Mouse (Mus musculus): ENCODE results near the gene Gm43191. TPM values are rescaled to one million over a fixed set of nuclear protein-coding genes. Genes with fewer than 3 reads are reported as not detected.

The Gm43191 gene
- polyA plus RNA-seq, 1 experiment from 2014 or later, result not detected

DNA sequence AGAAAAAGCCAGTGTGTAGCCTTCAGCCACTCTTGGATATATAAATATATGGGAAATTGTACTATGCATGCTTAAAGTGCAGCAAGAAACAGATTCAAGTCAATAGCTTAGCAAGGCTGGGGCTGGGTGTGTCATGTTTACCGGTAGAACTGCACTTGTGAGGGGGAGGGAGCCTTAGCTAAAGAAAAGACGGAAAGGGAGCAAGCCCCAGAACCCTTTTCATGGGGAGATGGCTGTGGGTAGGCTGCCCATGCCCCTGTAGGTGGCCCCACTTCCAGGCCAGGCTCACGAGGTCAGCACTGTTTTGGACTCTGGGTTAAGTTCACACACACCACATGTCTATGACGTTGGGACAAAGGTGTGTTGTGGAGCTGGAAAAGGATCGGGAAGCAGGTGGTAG lies 45.3 kb downstream of the Gm43191 start:
- no peak for DNase-seq (ENCODE audit: low spot score)
- ATAC-seq (replicated peaks; ENCODE audit: low FRiP score, low read depth), result no peak
- no peaks in the 10 kb centered on the region for H3K27me3 ChIP-seq (ENCODE audit: insufficient read depth, low read length)
- H3K4me1 ChIP-seq (replicated peaks; ENCODE audit: insufficient read depth, low read length), result no peaks in the 10 kb centered on the region
- no peak overlapping the region for H3K27ac ChIP-seq
- H3K4me3 ChIP-seq (replicated peaks; ENCODE audit: low read depth, low read length), result no peak overlapping the region
- WGBS, result 62% methylated on average over 5 of the region's 5 CpGs
- no peak overlapping the region for H3K4me2 ChIP-seq (ENCODE audit: low read length)
- no peaks in the 10 kb centered on the region for H3K9me3 ChIP-seq (replicated peaks; ENCODE audit: low read length)
- no peak overlapping the region for H3K9ac ChIP-seq (ENCODE audit: low read depth, low read length)
- peaks cover 58% of the 10 kb centered on the region for H3K36me3 ChIP-seq (ENCODE audit: insufficient read depth, low read length)
- no peak for TF ChIP-seq CTCF (IDR thresholded peaks at IDR 0.05; ENCODE audit: low read depth)

GRCm38 (mm10) chr3:116634853-116635252 lies 46.2 kb downstream of the Gm43191 start:
- Histone ChIP-seq H3K36me3 (ENCODE audit: insufficient read depth, low read length) (peaks cover 61% of the 10 kb centered on the region), H3K4me3 (replicated peaks; ENCODE audit: low read depth, low read length) (no peak overlapping the region), H3K27ac (no peak overlapping the region), H3K9ac (ENCODE audit: low read depth, low read length) (no peak overlapping the region), H3K9me3 (replicated peaks; ENCODE audit: low read length) (no peaks in the 10 kb centered on the region), H3K27me3 (ENCODE audit: insufficient read depth, low read length) (no peaks in the 10 kb centered on the region), H3K4me1 (replicated peaks; ENCODE audit: insufficient read depth, low read length) (no peaks in the 10 kb centered on the region), H3K4me2 (ENCODE audit: low read length) (no peak overlapping the region)
- no peak for TF ChIP-seq CTCF (IDR thresholded peaks at IDR 0.05; ENCODE audit: low read depth)
- no peak for ATAC-seq (replicated peaks; ENCODE audit: low FRiP score, low read depth)
- DNase-seq (ENCODE audit: low spot score), result no peak
- WGBS, result 88% methylated on average over 8 of the region's 8 CpGs

- Histone ChIP-seq H3K27ac (no peak overlapping the region), H3K36me3 (ENCODE audit: insufficient read depth, low read length) (peaks cover 53% of the 10 kb centered on the region), H3K4me2 (ENCODE audit: low read length) (no peak overlapping the region), H3K4me1 (replicated peaks; ENCODE audit: insufficient read depth, low read length) (no peaks in the 10 kb centered on the region), H3K27me3 (ENCODE audit: insufficient read depth, low read length) (no peaks in the 10 kb centered on the region), H3K4me3 (replicated peaks; ENCODE audit: low read depth, low read length) (no peak overlapping the region), H3K9ac (ENCODE audit: low read depth, low read length) (no peak overlapping the region), H3K9me3 (replicated peaks; ENCODE audit: low read length) (no peaks in the 10 kb centered on the region)
- 89% methylated on average over 3 of the region's 3 CpGs for WGBS
- TF ChIP-seq CTCF (IDR thresholded peaks at IDR 0.05; ENCODE audit: low read depth), result no peak
- DNase-seq (ENCODE audit: low spot score) (no peak), ATAC-seq (replicated peaks; ENCODE audit: low FRiP score, low read depth) (no peak)
These were observed 47.0 kb downstream of the Gm43191 start for GRCm38 (mm10) chr3:116634091-116634490.

- Histone ChIP-seq H3K9me3 (replicated peaks; ENCODE audit: low read length) (no peaks in the 10 kb centered on the region), H3K9ac (ENCODE audit: low read depth, low read length) (no peak overlapping the region), H3K4me1 (replicated peaks; ENCODE audit: insufficient read depth, low read length) (no peaks in the 10 kb centered on the region), H3K27me3 (ENCODE audit: insufficient read depth, low read length) (no peaks in the 10 kb centered on the region), H3K4me3 (replicated peaks; ENCODE audit: low read depth, low read length) (no peak overlapping the region), H3K27ac (no peak overlapping the region), H3K36me3 (ENCODE audit: insufficient read depth, low read length) (peaks cover 44% of the 10 kb centered on the region), H3K4me2 (ENCODE audit: low read length) (no peak overlapping the region)
- ATAC-seq (replicated peaks; ENCODE audit: low FRiP score, low read depth) (no peak), DNase-seq (ENCODE audit: low spot score) (no peak)
- WGBS, result 90% methylated on average over 3 of the region's 3 CpGs
- no peak for TF ChIP-seq CTCF (IDR thresholded peaks at IDR 0.05; ENCODE audit: low read depth)
These were observed 48.1 kb downstream of the Gm43191 start for GRCm38 (mm10) chr3:116632971-116633370.

- no peak for DNase-seq (ENCODE audit: low spot score)
- no peak overlapping the region for H3K9ac ChIP-seq (ENCODE audit: low read depth, low read length)
These were observed 49.6 kb downstream of the Gm43191 start for GRCm38 (mm10) chr3:116631459-116631858.

GRCm38 (mm10) chr3:116622641-116623040 lies 58.4 kb downstream of the Gm43191 start:
- H3K9ac ChIP-seq (ENCODE audit: low read depth, low read length), result no peak overlapping the region
- H3K36me3 ChIP-seq (ENCODE audit: insufficient read depth, low read length), result 0 out of 2 replicates have a peak, but pooled peaks cover 2% of the 10 kb centered on the region
- ATAC-seq (replicated peaks; ENCODE audit: low FRiP score, low read depth) (no peak), DNase-seq (ENCODE audit: low spot score) (no peak)
- H3K27ac ChIP-seq, result no peak overlapping the region
- no peaks in the 10 kb centered on the region for H3K4me1 ChIP-seq (replicated peaks; ENCODE audit: insufficient read depth, low read length)
- no peak overlapping the region for H3K4me2 ChIP-seq (ENCODE audit: low read length)
- TF ChIP-seq CTCF (IDR thresholded peaks at IDR 0.05; ENCODE audit: low read depth), result no peak
- no peaks in the 10 kb centered on the region for H3K9me3 ChIP-seq (replicated peaks; ENCODE audit: low read length)
- no peaks in the 10 kb centered on the region for H3K27me3 ChIP-seq (ENCODE audit: insufficient read depth, low read length)
- 96% methylated on average over 7 of the region's 7 CpGs for WGBS
- H3K4me3 ChIP-seq (replicated peaks; ENCODE audit: low read depth, low read length), result no peak overlapping the region

More at GRCm38 (mm10) chr3:116631459-116631858, 49.6 kb downstream of the Gm43191 start:
- H3K4me2 ChIP-seq (ENCODE audit: low read length), result no peak overlapping the region
- 82% methylated on average over 1 of the region's 1 CpGs for WGBS
- H3K27ac ChIP-seq, result no peak overlapping the region
- no peak for ATAC-seq (replicated peaks; ENCODE audit: low FRiP score, low read depth)
- H3K4me3 ChIP-seq (replicated peaks; ENCODE audit: low read depth, low read length), result no peak overlapping the region
- H3K9me3 ChIP-seq (replicated peaks; ENCODE audit: low read length), result no peaks in the 10 kb centered on the region
- no peaks in the 10 kb centered on the region for H3K4me1 ChIP-seq (replicated peaks; ENCODE audit: insufficient read depth, low read length)
- no peaks in the 10 kb centered on the region for H3K27me3 ChIP-seq (ENCODE audit: insufficient read depth, low read length)
- H3K36me3 ChIP-seq (ENCODE audit: insufficient read depth, low read length), result peaks cover 33% of the 10 kb centered on the region
- TF ChIP-seq CTCF (IDR thresholded peaks at IDR 0.05; ENCODE audit: low read depth), result no peak
